Mouse (Mus musculus): ENCODE measurements at regions not wholly inside any gene's neighbourhood (a gene's known extent, or its start where the extent isn't known, plus 50 kb on each side); places are given as distances from the start of the nearest gene placed in this dataset.

DNA sequence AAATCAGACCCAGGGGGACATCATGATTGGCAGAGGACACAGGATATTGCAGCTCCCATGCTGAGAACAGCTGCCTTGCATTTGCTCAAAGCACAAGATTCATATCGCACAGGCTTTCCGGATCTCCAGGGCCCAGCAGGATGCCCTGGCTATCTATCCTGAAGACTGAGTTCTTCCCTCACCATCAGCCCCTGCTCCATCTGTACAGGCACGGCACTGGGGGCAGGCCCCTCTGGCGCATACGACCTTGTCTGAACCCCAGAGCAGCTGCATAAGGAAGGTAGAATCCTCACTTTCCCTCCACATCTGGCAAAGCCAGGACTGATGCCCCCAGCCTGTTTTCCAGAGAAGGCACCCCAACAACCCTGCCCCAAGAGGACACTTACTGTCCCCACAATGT, 266.8 kb downstream of the Tns1 start:
- in situ Hi-C loops (cut with MboI, MseI) = no loop called here

DNA sequence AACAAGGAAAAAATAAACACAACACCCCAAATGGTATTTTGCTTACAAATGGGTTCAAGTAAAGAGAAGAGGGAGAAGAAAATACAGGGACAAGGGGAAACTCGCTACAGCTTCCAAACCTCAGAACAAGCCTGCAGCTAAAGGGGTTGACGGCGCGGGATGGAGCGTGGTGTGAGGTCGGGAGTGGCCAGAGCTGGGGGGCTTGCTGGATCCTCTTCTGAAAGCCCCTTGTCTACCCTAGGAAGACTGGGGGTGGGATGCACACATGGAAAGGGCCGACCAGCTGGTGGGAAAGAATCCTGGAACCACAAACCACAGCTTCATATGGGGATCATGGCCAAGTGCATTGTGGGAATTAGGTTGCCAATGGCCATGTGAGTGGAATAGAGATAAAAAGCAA, 267.4 kb downstream of the Tns1 start:
- in situ Hi-C loops (cut with MboI, MseI) = no loop called here

DNA sequence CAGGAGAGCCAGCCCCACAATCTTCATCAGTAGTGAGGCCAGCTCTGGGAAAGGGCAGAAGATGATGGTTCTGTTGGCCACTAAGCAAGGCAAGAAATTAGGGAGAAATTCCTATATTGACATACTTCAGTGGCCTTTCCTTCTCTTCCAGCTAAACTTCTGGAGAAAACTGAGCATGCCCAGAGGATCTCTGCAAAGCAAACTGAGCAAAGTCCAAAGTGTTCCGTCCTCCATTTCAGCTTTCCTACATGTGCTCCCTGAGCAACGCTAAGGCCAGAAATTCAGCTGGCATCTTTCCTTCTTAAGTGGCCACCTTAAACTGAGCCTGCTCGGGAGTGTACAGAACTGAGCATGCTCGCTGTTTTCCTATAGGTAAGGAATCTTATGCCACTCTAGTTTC, 268.9 kb downstream of the Tns1 start:
- in situ Hi-C loops (cut with MboI, MseI) = no loop called here

GRCm38 (mm10) chr1:73853851-73854250, 270.4 kb downstream of the Tns1 start:
- in situ Hi-C loops (cut with MboI, MseI) = no loop called here

DNA sequence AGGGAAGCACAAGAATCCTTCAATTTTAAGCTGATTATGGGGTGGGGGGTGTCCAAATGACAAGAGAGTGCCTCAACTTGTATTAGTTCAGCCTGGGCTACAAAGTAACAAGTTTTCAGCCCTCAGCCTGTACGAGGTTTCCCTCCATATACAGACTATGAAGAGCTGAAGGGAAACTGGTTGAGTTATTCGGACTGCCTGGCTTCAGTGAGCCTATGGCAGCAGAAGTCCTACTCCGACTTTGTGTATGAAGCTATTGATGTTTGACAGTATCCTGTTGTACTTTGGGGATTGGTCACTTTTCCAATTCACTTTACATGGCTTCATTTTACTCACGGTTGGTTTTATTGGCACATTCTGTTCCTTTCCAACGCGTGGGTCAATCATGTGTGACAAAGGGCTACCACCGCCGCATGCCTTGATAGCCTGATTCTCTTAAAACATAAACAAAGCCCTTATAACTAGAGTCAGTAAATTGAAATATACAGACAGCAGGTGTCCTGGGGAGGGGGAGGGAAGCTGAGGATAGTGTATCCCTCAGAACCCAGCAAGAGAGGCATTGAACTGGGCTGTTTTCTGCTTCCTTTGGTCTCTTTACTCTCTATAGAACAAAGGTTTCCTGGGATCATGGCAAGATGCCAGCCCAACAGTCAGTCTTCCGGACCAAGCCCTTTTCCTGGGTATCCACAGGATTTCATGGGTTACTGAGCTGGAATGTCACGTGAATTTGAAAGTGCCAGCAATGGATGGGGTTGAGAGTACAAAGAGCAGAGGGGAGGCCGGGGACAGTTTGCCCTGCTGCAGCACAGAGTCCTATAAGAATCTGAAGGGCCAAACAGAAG, 273.9 kb downstream of the Tns1 start:
- in situ Hi-C loops (cut with MboI, MseI) = no loop called here

DNA sequence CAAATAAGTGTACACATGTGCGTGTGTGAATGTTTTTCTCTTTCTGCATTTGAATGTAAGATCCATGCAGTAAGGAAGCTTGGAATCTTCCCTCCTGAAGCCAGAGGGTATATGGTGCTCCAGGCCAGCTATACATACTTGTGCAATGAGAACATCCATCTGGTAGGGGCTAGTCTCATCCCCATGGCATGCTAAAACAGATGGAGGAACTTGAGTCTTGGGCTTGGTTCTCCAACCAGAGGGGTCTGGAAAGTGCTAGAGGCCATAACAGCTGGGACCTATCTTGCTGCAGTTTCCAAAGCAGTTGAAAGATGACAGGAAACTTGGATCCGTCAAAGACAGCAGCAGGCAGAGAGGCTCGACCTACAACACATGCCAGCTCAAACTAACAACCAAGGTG, 275.9 kb downstream of the Tns1 start:
- in situ Hi-C loops (cut with MboI, MseI) = no loop called here

- in situ Hi-C loops (cut with MboI, MseI) = no loop called here
Measured at GRCm38 (mm10) chr1:73847126-73847525, 277.1 kb downstream of the Tns1 start.

- in situ Hi-C loops (cut with MboI, MseI) = no loop called here
Measured at GRCm38 (mm10) chr1:73845115-73845514, 279.1 kb downstream of the Tns1 start.

- in situ Hi-C loops (cut with MboI, MseI) = no loop called here
Measured at GRCm38 (mm10) chr1:73844574-73844973, 279.7 kb downstream of the Tns1 start.

DNA sequence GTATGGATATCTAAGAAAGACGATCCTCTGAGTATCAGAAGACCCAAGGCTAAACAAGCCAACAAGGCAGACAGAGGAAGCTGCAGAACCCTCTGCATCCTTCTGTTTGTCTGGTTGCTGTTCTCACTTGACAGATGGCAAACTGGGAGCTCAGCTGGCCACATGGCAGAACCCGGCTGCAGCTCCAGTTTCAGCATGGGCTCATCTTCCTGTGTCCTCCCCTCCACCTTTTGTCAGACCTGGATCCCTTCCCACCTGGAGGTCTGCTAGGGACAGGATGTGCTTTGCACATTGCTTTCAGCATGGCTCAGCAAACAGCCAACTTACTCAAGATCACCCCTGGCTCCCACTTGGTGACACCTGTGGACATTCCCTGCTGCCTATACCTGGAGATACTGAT, 284.9 kb downstream of the Tns1 start:
- in situ Hi-C loops (cut with MboI, MseI) = no loop called here

- in situ Hi-C loops (cut with MboI, MseI) = no loop called here
Measured at GRCm38 (mm10) chr1:73836680-73837079, 287.6 kb downstream of the Tns1 start.

- in situ Hi-C loops (cut with MboI, MseI) = no loop called here
Measured at GRCm38 (mm10) chr1:73834566-73834965, 289.7 kb downstream of the Tns1 start.

DNA sequence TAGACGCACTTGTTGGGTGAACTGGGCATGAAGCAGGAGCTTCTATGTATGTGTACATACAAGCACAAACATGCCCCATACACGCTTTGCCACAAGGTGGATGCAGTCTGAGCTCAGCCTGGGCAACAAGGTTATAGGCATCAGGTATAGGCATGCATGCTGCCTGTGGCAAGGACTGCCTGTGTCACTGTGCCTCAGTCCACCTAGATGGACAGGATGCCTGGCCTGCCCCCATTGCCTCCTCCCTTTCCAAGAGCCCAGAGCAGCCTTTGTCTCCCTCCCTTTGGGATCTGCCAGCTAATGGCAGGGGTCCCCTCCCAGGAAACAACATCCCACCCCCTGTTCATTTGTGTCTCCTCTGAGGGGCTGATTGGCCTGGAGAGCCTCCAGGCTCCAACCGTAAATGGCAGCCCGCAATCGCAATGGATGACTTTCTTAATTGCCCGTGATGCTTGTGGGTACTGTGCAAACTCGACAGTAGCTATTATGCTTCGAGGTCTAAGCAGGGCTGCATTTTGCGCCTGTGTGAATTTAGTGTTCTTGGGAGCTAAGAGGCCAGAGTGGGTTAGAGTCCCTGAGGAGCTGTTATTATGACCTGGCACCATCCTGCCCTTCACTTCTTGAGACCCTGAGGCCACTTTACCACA, 293.6 kb downstream of the Tns1 start:
- in situ Hi-C loops (cut with MboI, MseI) = no loop called here

- in situ Hi-C loops (cut with MboI, MseI) = loop anchor here (5.0 to 10.0 kb wide), 2 partner anchors 334 to 967 kb away; no protein-coding TSS in a partner anchor
Measured at GRCm38 (mm10) chr1:73828996-73829395, 295.3 kb downstream of the Tns1 start.

GRCm38 (mm10) chr1:73826243-73826930, 297.9 kb downstream of the Tns1 start:
- in situ Hi-C loops (cut with MboI, MseI) = loop anchor here (5.0 to 10.0 kb wide), 2 partner anchors 332 to 964 kb away; no protein-coding TSS in a partner anchor

GRCm38 (mm10) chr1:73824406-73825184, 299.7 kb downstream of the Tns1 start:
- in situ Hi-C loops (cut with MboI, MseI) = loop anchor here (5.0 to 10.0 kb wide), 2 partner anchors 330 to 962 kb away; no protein-coding TSS in a partner anchor

DNA sequence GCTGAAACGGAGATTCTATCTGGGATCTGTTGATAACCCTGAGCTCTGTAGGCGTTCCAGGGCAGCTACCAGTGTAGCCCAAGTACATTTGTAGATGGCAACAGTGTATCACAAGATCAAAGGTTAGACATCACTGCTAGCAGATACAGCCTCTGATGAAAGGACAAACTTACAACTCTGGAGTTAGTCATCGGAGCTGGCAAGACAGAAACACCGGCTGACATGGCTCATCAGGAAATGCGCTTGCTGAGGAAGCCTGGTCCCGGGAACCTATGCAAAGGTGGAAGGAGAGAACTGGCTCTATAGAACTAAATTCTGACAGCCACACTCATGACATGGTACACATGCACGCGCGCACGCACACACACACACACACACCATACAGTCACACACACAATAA, 300.5 kb downstream of the Tns1 start:
- in situ Hi-C loops (cut with MboI, MseI) = loop anchor here (10.0 kb wide), 1 partner anchor 329 kb away; no protein-coding TSS in a partner anchor

DNA sequence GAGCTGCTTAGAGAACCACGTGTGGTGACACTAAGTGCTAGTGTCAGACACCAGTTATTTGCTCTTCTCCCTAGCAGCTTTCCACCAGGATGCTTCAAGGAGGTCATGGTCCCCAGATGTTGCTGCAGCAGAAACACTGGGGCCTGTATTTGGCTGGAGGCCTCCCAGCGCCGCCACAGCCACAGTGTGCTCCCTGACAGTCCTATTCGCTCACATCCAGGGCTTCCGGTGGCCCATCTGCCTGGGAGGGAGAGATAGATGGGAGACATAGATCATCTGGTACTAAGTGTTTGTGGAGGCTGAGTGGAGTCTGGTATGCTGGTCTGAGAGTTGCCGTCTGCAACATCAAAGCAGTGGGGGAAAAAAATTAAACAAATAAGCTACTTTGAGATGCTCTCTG, 301.6 kb downstream of the Tns1 start:
- in situ Hi-C loops (cut with MboI, MseI) = loop anchor here (10.0 kb wide), 1 partner anchor 328 kb away; no protein-coding TSS in a partner anchor

- in situ Hi-C loops (cut with MboI, MseI) = loop anchor here (10.0 kb wide), 1 partner anchor 326 kb away; no protein-coding TSS in a partner anchor
Measured at GRCm38 (mm10) chr1:73820701-73821100, 303.5 kb downstream of the Tns1 start.

DNA sequence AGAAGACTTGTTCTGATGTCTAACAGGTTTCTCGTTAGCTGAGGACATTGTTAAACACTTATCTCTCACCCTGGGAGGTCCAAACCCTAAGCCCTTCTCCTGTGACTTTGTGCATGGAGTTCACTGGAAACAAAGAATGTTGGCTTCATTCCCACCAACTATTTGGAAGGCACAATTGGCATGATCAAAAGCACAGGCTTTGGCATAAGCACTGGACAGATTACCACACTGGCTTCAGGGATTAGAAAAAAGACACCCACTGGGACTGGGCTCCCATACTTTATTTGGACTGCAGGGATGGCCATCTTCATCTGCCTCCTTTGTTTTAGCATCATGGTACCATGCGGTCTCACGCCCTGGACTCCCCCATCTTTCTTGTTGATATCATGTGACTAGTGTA, 317.0 kb downstream of the Tns1 start:
- in situ Hi-C loops (cut with MboI, MseI) = no loop called here

GRCm38 (mm10) chr1:73805156-73805555, 319.1 kb downstream of the Tns1 start:
- in situ Hi-C loops (cut with MboI, MseI) = no loop called here

All from T-helper 1 cell (primary cell).